Mouse (Mus musculus) CH12.LX (cell line): Measurements from ENCODE around the gene Pou2f1. TPM values are rescaled to one million over a fixed set of nuclear protein-coding genes. Genes with fewer than 3 reads are reported as not detected.

Experiments used
- DNase-seq: peaks from one replicate; pipeline ENCODE4 v3.0.0-alpha.2; 2013; ENCODE audit errors: extremely low read depth
- H3K27ac ChIP-seq: 2 replicates; pipeline ENCODE4 v1.5.1; 2012; ENCODE audit warnings: low read depth, mild to moderate bottlenecking, control low read depth, moderate library complexity; ENCODE audit not compliant: insufficient read depth
- H3K27me3 ChIP-seq: replicated peaks from 2 replicates; pipeline ENCODE3; 2012; ENCODE audit warnings: inconsistent platforms
- H3K36me3 ChIP-seq, 2 experiments: replicated peaks in 1 of 2; 2 replicates each; pipeline versions ENCODE3 to v1.6.1; 2012; ENCODE audit warnings: inconsistent platforms in 1 of 2, low read length in 1 of 2, mild to moderate bottlenecking in 1 of 2, mixed read lengths in 1 of 2, moderate library complexity in 1 of 2; ENCODE audit not compliant: control insufficient read depth in 1 of 2, insufficient read depth in 1 of 2
- H3K4me1 ChIP-seq, 2 experiments: 2 replicates each; pipeline ENCODE4 v1.6.1; 2012; ENCODE audit warnings: inconsistent platforms in 1 of 2, moderate library complexity in 1 of 2; ENCODE audit not compliant: insufficient read depth in 2 of 2, control insufficient read depth in 1 of 2
- H3K4me2 ChIP-seq: 2 replicates; pipeline ENCODE4 v1.6.1; 2012; ENCODE audit warnings: low read depth, mild to moderate bottlenecking, control low read depth; ENCODE audit not compliant: poor library complexity, insufficient read depth, severe bottlenecking
- H3K4me3 ChIP-seq, 3 experiments: fragments of 150-350 bp in 1 of 3; sonication (generic) in 1 of 3; replicated peaks in 1 of 3; 2 replicates each; pipeline versions ENCODE3 to v1.5.1; 2011 to 2012; ENCODE audit warnings: low read depth in 2 of 3, low read length in 2 of 3, mild to moderate bottlenecking in 2 of 3, moderate library complexity in 2 of 3, control low read depth in 1 of 3, improper control_type of control experiment in 1 of 3, inconsistent platforms in 1 of 3, mixed read lengths in 1 of 3; ENCODE audit not compliant: poor library complexity in 1 of 3
- H3K79me2 ChIP-seq: replicated peaks from 2 replicates; pipeline ENCODE4 v1.6.1; 2012; ENCODE audit warnings: mild to moderate bottlenecking, moderate library complexity; ENCODE audit not compliant: control insufficient read depth, poor library complexity, insufficient read depth, severe bottlenecking; ENCODE audit errors: extremely low read depth
- H3K9ac ChIP-seq: 2 replicates; pipeline ENCODE4 v1.6.1; 2012; ENCODE audit warnings: low read depth, mild to moderate bottlenecking, control low read depth, moderate library complexity; ENCODE audit not compliant: insufficient read depth
- H3K9me3 ChIP-seq: replicated peaks from 2 replicates; pipeline ENCODE3; 2012; ENCODE audit warnings: low read length, inconsistent platforms, mixed read lengths
- BHLHE40 ChIP-seq: IDR thresholded peaks from 2 replicates; pipeline ENCODE4 v1.6.1; 2011; ENCODE audit warnings: mild to moderate bottlenecking, low read depth, low read length, improper control_type of control experiment
- CHD1 ChIP-seq: IDR thresholded peaks from 2 replicates; pipeline ENCODE4 v1.6.1; 2012; ENCODE audit warnings: low read depth, low read length, improper control_type of control experiment, inconsistent platforms
- CHD2 ChIP-seq: IDR thresholded peaks from 2 replicates; pipeline ENCODE4 v1.6.1; 2011; ENCODE audit warnings: low read length, improper control_type of control experiment
- E2F4 ChIP-seq: IDR thresholded peaks from 2 replicates; pipeline ENCODE4 v1.6.1; 2011; ENCODE audit warnings: low read depth, low read length, improper control_type of control experiment; ENCODE audit not compliant: insufficient replicate concordance
- ELF1 ChIP-seq: IDR thresholded peaks from 2 replicates; pipeline ENCODE4 v1.6.1; 2014; ENCODE audit warnings: low read depth, mild to moderate bottlenecking, inconsistent platforms, low read length, improper control_type of control experiment
- EP300 ChIP-seq: IDR thresholded peaks from 2 replicates; pipeline ENCODE4 v1.6.1; 2011; ENCODE audit warnings: low read length, improper control_type of control experiment
- IRF4 ChIP-seq: IDR thresholded peaks from 2 replicates; pipeline ENCODE4 v1.6.1; 2014; ENCODE audit warnings: low read depth, mild to moderate bottlenecking, inconsistent platforms, low read length, improper control_type of control experiment
- JUN ChIP-seq: IDR thresholded peaks from 2 replicates; pipeline ENCODE4 v1.6.1; 2011; ENCODE audit warnings: low read depth, mild to moderate bottlenecking, low read length, improper control_type of control experiment, moderate library complexity; ENCODE audit not compliant: insufficient read depth
- MAZ ChIP-seq: IDR thresholded peaks from 2 replicates; pipeline ENCODE4 v1.6.1; 2012; ENCODE audit warnings: low read depth, mild to moderate bottlenecking, inconsistent platforms, low read length, improper control_type of control experiment, moderate library complexity
- MEF2A ChIP-seq: IDR thresholded peaks from 2 replicates; pipeline ENCODE4 v1.6.1; 2014; ENCODE audit warnings: low read depth, mild to moderate bottlenecking, inconsistent platforms, low read length, improper control_type of control experiment, borderline replicate concordance
- MYC ChIP-seq: IDR thresholded peaks from 2 replicates; pipeline ENCODE4 v1.6.1; 2011; ENCODE audit warnings: low read depth, mild to moderate bottlenecking, improper control_type of control experiment, low read length
- NELFE ChIP-seq: IDR thresholded peaks from 2 replicates; pipeline ENCODE4 v1.6.1; 2011; ENCODE audit warnings: low read depth, low read length, improper control_type of control experiment
- NRF1 ChIP-seq: IDR thresholded peaks from 2 replicates; pipeline ENCODE4 v1.6.1; 2014; ENCODE audit warnings: low read depth, mild to moderate bottlenecking, inconsistent platforms, low read length, improper control_type of control experiment, moderate library complexity
- PAX5 ChIP-seq: IDR thresholded peaks from 2 replicates; pipeline ENCODE4 v1.6.1; 2012; ENCODE audit warnings: low read length, inconsistent platforms, mixed read lengths
- POLR2A ChIP-seq: IDR thresholded peaks from 2 replicates; pipeline ENCODE4 v1.6.1; 2011; ENCODE audit warnings: low read depth, mild to moderate bottlenecking, improper control_type of control experiment, low read length
- POLR2AphosphoS2 ChIP-seq: IDR thresholded peaks from 2 replicates; pipeline ENCODE4 v1.6.1; 2011; ENCODE audit warnings: low read depth, low read length, improper control_type of control experiment
- RAD21 ChIP-seq: IDR thresholded peaks from 2 replicates; pipeline ENCODE4 v1.6.1; 2011; ENCODE audit warnings: low read depth, mild to moderate bottlenecking, low read length, improper control_type of control experiment, moderate library complexity
- RCOR1 ChIP-seq: conservative IDR thresholded peaks from 2 replicates; pipeline ENCODE4 v1.6.1; 2012; ENCODE audit warnings: low read depth, mild to moderate bottlenecking, inconsistent platforms, low read length, improper control_type of control experiment
- TBP ChIP-seq: conservative IDR thresholded peaks from 2 replicates; pipeline ENCODE4 v1.6.1; 2011; ENCODE audit warnings: low read depth, low read length, improper control_type of control experiment
- TCF12 ChIP-seq: IDR thresholded peaks from 2 replicates; pipeline ENCODE4 v1.6.1; 2014; ENCODE audit warnings: low read depth, mild to moderate bottlenecking, inconsistent platforms, low read length, improper control_type of control experiment
- USF2 ChIP-seq: conservative IDR thresholded peaks from 2 replicates; pipeline ENCODE4 v1.6.1; 2011; ENCODE audit warnings: low read depth, low read length, improper control_type of control experiment
- ZC3H11A ChIP-seq: IDR thresholded peaks from 2 replicates; pipeline ENCODE4 v1.6.1; 2012; ENCODE audit warnings: low read depth, mild to moderate bottlenecking, inconsistent platforms, low read length, improper control_type of control experiment
- ZMIZ1 ChIP-seq: IDR thresholded peaks from 2 replicates; pipeline ENCODE4 v1.6.1; 2012; ENCODE audit warnings: low read depth, mild to moderate bottlenecking, inconsistent platforms, low read length, improper control_type of control experiment
- dilution Hi-C: fragments of 300-500 bp; cut with MboI; formaldehyde crosslinking; loops from 2 replicates; pipeline ENCODE4 v1.14.3; 2020; ENCODE audit warnings: low sequenced_read_pairs; ENCODE audit not compliant: extremely low pct_unique_long_range_greater_than_20kb, extremely low pct_ligation_motif_present
- in situ Hi-C: fragments of 300-500 bp; cut with MboI; formaldehyde crosslinking; loops from 3 replicates; pipeline ENCODE4 v1.14.3; 2019; ENCODE audit warnings: low sequenced_read_pairs, low pct_ligation_motif_present, low pct_unique_long_range_greater_than_20kb, mixed read lengths
- polyA plus RNA-seq: library from polyadenylated mRNA; unstranded; fragments of >175 nt; gene quantifications from 2 replicates; pipeline ENCODE4 v1.2.1, GENCODE M21; 2012; ENCODE audit warnings: low read depth; ENCODE audit not compliant: insufficient read length
- total RNA-seq, 2 experiments: library from RNA; depleted of rRNA; stranded (reverse); fragments of 300-350 nt in 1 of 2; fragments of >200 nt in 1 of 2; gene quantifications; 2 replicates each; pipeline ENCODE4 v1.2.3; 2012 to 2014

The Pou2f1 gene
- total and polyA plus RNA-seq, 3 experiments = 6.4 to 18.3 (median 7.4) TPM

GRCm38 (mm10) chr1:165844956-165845355 lies 157.5 kb downstream of the Pou2f1 start:
- Histone ChIP-seq H3K27me3 (peaks cover 9% of the 10 kb centered on the region), H3K4me2 (peak overlapping the region; percentile 83), H3K9ac (peak overlapping the region; percentile 38; the same call in 1 of the 2 replicates), H3K9me3 (no peaks in the 10 kb centered on the region), H3K36me3 (no peaks in the 10 kb centered on the region), H3K79me2 (no peaks in the 10 kb centered on the region), H3K4me1 (peaks cover 8 to 23% of the 10 kb centered on the region in 2 experiments), H3K27ac (no peak overlapping the region), H3K4me3 (peak overlapping the region; percentile 44 to 68 (median 52))
- peak; percentile 15 for DNase-seq
- no peak for TF ChIP-seq E2F4
- no peak for TF ChIP-seq TBP
- TF ChIP-seq PAX5 = no peak
- TF ChIP-seq CHD2 = no peak
- TF ChIP-seq TCF12 = 0 out of 2 replicates have a peak, but pooled peaks have one; percentile 17
- peak; percentile 22; the same call in 1 of the 2 replicates for TF ChIP-seq MEF2A
- no peak for TF ChIP-seq NRF1
- TF ChIP-seq BHLHE40 = no peak
- in situ Hi-C loops = no loop called here
- dilution Hi-C loops = no loop called here

- peaks cover 9% of the 10 kb centered on the region for H3K27me3 ChIP-seq
- H3K27ac ChIP-seq = no peak overlapping the region
- peaks cover 8 to 23% of the 10 kb centered on the region in 2 experiments for H3K4me1 ChIP-seq
- DNase-seq = peak; percentile 25
- H3K79me2 ChIP-seq = no peaks in the 10 kb centered on the region
- dilution Hi-C loops = no loop called here
- H3K9me3 ChIP-seq = no peaks in the 10 kb centered on the region
- in situ Hi-C loops = no loop called here
- H3K9ac ChIP-seq = peak overlapping the region; percentile 38; the same call in 1 of the 2 replicates
- peak overlapping the region; percentile 83 for H3K4me2 ChIP-seq
- no peaks in the 10 kb centered on the region for H3K36me3 ChIP-seq
- H3K4me3 ChIP-seq = peak overlapping the region; percentile 13 to 68 (median 52)
- no peak for TF ChIP-seq ZMIZ1
- TF ChIP-seq JUN = no peak
- no peak for TF ChIP-seq NELFE
- peak; percentile 4; the same call in 1 of the 2 replicates for TF ChIP-seq IRF4
- TF ChIP-seq BHLHE40 = peak; percentile 34; the same call in 1 of the 2 replicates
- TF ChIP-seq POLR2A = no peak
- TF ChIP-seq RCOR1 = no peak
- TF ChIP-seq USF2 = no peak
- no peak for TF ChIP-seq TCF12
- no peak for TF ChIP-seq POLR2AphosphoS2
- TF ChIP-seq ELF1 = no peak
- TF ChIP-seq ZC3H11A = no peak
- peak; percentile 4; the same call in 1 of the 2 replicates for TF ChIP-seq MAZ
- no peak for TF ChIP-seq CHD1
- TF ChIP-seq EP300 = no peak
- no peak for TF ChIP-seq MYC
- no peak for TF ChIP-seq RAD21
- no peak for TF ChIP-seq E2F4
Observed at GRCm38 (mm10) chr1:165844466-165844951, 158.0 kb downstream of the Pou2f1 start.
